14 mouse cellular contexts compared by ENCODE assay signal in the genomic region with DNA sequence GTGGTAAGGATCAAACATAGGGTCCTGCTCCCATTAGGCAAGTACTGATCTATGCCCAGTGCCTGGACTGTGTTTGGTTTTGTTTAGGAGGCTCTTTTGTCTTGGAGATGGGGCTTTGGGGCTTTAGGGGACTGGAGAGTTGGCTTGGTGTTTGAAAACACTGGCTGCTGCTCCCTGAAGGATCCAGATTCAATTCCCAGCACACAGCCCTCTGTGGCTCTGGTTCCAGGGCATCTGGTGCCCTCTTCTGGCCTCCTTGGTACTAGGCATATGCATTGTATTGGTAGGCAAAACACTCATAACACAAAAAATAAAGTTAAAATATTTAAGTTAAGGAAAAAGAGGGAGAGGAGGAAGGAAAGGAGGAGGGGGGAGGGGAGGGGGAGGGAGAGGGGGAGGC. TPM values are rescaled to one million over a fixed set of nuclear protein-coding genes. Genes with fewer than 3 reads are reported as not detected.
A peak's percentile ranks its signal among the peaks of the same experiment; 100 is the strongest.
DNase-seq lines count a peak whose midpoint lies in the region; ATAC-seq and TF ChIP-seq lines count a peak whose summit lies in the region.
"Had no signal": no experiment of that assay in that cellular context is flagged by ENCODE, and none has a peak within 500 bp of the region (broad histone marks: within the 10 kb centered on the region; RNA-seq: fewer than 3 reads in every experiment).

No protein-coding gene starts in this region.

- peak; percentile 27 to 69 (median 66); a peak in 5 of 6 replicates for TF ChIP-seq CTCF in MEL (IDR thresholded peaks at IDR 0.05 in 2 of 3, conservative IDR thresholded peaks at IDR 0.05 in 1 of 3; ENCODE audit: control insufficient read depth in 1 of 3, insufficient read depth in 1 of 3, low read depth in 2 of 3, low read length in 3 of 3, poor library complexity in 1 of 3, severe bottlenecking in 1 of 3)

- H3K4me2 ChIP-seq in limb, embryonic 11.5 days (ENCODE audit: low read depth, severe bottlenecking), result no peak overlapping the region
- H3K4me2 ChIP-seq: heart, embryonic 11.5 days; limb, embryonic 15.5 days; midbrain, embryonic 13.5 days; neural tube, embryonic 15.5 days had no signal

- peak; percentile 18 for DNase-seq in adrenal gland, postnatal 10 days
- DNase-seq in adrenal gland, adult 8-10 months, result no peak
- peak; percentile 23 for DNase-seq in limb, embryonic 11.5 days (ENCODE audit: low spot score)
- DNase-seq in limb, embryonic 10.5 days (ENCODE audit: low spot score), result no peak
- peak; percentile 45 for DNase-seq in MEL (ENCODE audit: low read depth, low spot score)
- peak; percentile 35 to 42 for DNase-seq in kidney, postnatal 25 days
- DNase-seq in right cerebral cortex, adult 18-20 months, result no peak
- DNase-seq in layer of hippocampus, postnatal 10 days (ENCODE audit: low spot score in 2 of 2), result no peak
- DNase-seq: forebrain, postnatal 0 days had no signal

- H3K9me3 ChIP-seq in limb, embryonic 11.5 days (ENCODE audit: control insufficient read depth, low read length), result no peaks in the 10 kb centered on the region
- no peaks in the 10 kb centered on the region for H3K9me3 ChIP-seq in limb, embryonic 10.5 days (replicated peaks)
- H3K9me3 ChIP-seq in MEL (replicated peaks; ENCODE audit: insufficient read depth, low read length), result no peaks in the 10 kb centered on the region
- H3K9me3 ChIP-seq: embryonic facial prominence, embryonic 10.5 days; limb, embryonic 15.5 days; midbrain, embryonic 13.5 days; neural tube, embryonic 15.5 days had no signal

- no peaks in the 10 kb centered on the region for H3K79me2 ChIP-seq in MEL (ENCODE audit: control insufficient read depth, insufficient read depth, low read length, poor library complexity)

- H3K4me1 ChIP-seq in limb, embryonic 11.5 days (ENCODE audit: control insufficient read depth, insufficient read depth, low read length), result no peaks in the 10 kb centered on the region
- H3K4me1 ChIP-seq in limb, embryonic 10.5 days, result no peaks in the 10 kb centered on the region
- no peaks in the 10 kb centered on the region for H3K4me1 ChIP-seq in MEL (ENCODE audit: control insufficient read depth in 1 of 2, insufficient read depth in 2 of 2, low read length in 2 of 2)
- H3K4me1 ChIP-seq: embryonic facial prominence, embryonic 10.5 days; limb, embryonic 15.5 days; midbrain, embryonic 13.5 days; neural tube, embryonic 15.5 days had no signal

- TF ChIP-seq POLR2A in MEL (IDR thresholded peaks at IDR 0.05; ENCODE audit: control insufficient read depth in 1 of 2, insufficient read depth in 1 of 2, low read depth in 1 of 2, low read length in 2 of 2, poor library complexity in 1 of 2), result no peak

- no peak overlapping the region for H3K27ac ChIP-seq in limb, embryonic 11.5 days (replicated peaks; ENCODE audit: low read depth, low read length)
- H3K27ac ChIP-seq in limb, embryonic 10.5 days, result no peak overlapping the region
- no peak overlapping the region for H3K27ac ChIP-seq in MEL (ENCODE audit: control insufficient read depth, low read depth, low read length)
- H3K27ac ChIP-seq: embryonic facial prominence, embryonic 10.5 days; limb, embryonic 15.5 days; midbrain, embryonic 13.5 days; neural tube, embryonic 15.5 days had no signal

- TF ChIP-seq EP300 in MEL (IDR thresholded peaks at IDR 0.05; ENCODE audit: low read depth in 1 of 2, low read length in 2 of 2), result no peak

- no peaks in the 10 kb centered on the region for H3K36me3 ChIP-seq in limb, embryonic 11.5 days (ENCODE audit: control insufficient read depth, insufficient read depth, low read length)
- H3K36me3 ChIP-seq in limb, embryonic 10.5 days, result no peaks in the 10 kb centered on the region
- no peaks in the 10 kb centered on the region for H3K36me3 ChIP-seq in MEL (ENCODE audit: control insufficient read depth in 1 of 2, insufficient read depth in 2 of 2, low read length in 2 of 2)
- H3K36me3 ChIP-seq: embryonic facial prominence, embryonic 10.5 days; limb, embryonic 15.5 days; midbrain, embryonic 13.5 days; neural tube, embryonic 15.5 days had no signal

- ATAC-seq in limb, embryonic 11.5 days (ENCODE audit: insufficient number of reproducible peaks, low FRiP score, low TSS enrichment, low read depth), result no peak
- ATAC-seq: forebrain, postnatal 0 days; midbrain, embryonic 13.5 days had no signal

- H3K9ac ChIP-seq in limb, embryonic 11.5 days (ENCODE audit: low read length), result no peak overlapping the region
- H3K9ac ChIP-seq in MEL (ENCODE audit: control insufficient read depth, low read depth, low read length, poor library complexity, severe bottlenecking), result no peak overlapping the region
- H3K9ac ChIP-seq: forebrain, postnatal 0 days; limb, embryonic 15.5 days; midbrain, embryonic 13.5 days; neural tube, embryonic 15.5 days had no signal

- H3K27me3 ChIP-seq in limb, embryonic 11.5 days (ENCODE audit: control insufficient read depth, insufficient read depth, low read length), result no peaks in the 10 kb centered on the region
- H3K27me3 ChIP-seq in limb, embryonic 10.5 days (ENCODE audit: low read depth, poor library complexity, severe bottlenecking), result no peaks in the 10 kb centered on the region
- H3K27me3 ChIP-seq in MEL (ENCODE audit: control insufficient read depth in 1 of 2, insufficient read depth in 2 of 2, low read length in 2 of 2), result no peaks in the 10 kb centered on the region; a peak in 1 of 4 replicates
- H3K27me3 ChIP-seq: limb, embryonic 15.5 days; midbrain, embryonic 13.5 days; neural tube, embryonic 15.5 days had no signal

- H3K4me3 ChIP-seq in limb, embryonic 11.5 days (ENCODE audit: low read depth, low read length), result no peak overlapping the region
- H3K4me3 ChIP-seq in limb, embryonic 10.5 days, result no peak overlapping the region
- no peak overlapping the region for H3K4me3 ChIP-seq in MEL (ENCODE audit: control insufficient read depth in 1 of 2, insufficient read depth in 1 of 2, low read depth in 2 of 2, low read length in 2 of 2)
- H3K4me3 ChIP-seq: embryonic facial prominence, embryonic 10.5 days; limb, embryonic 15.5 days; midbrain, embryonic 13.5 days; neural tube, embryonic 15.5 days had no signal

- TF ChIP-seq RAD21 in MEL (IDR thresholded peaks at IDR 0.05; ENCODE audit: low read depth, low read length), result peak; percentile 71

TF ChIP-seq in MEL, 35 proteins besides CTCF, POLR2A, EP300 and RAD21:
- TF ChIP-seq JUND (IDR thresholded peaks at IDR 0.05; ENCODE audit: low read depth, low read length) (no peak), CHD2 (IDR thresholded peaks at IDR 0.05; ENCODE audit: low read length) (no peak), MAX (IDR thresholded peaks at IDR 0.05; ENCODE audit: low read length) (no peak), CHD1 (IDR thresholded peaks at IDR 0.05; ENCODE audit: low read depth, low read length) (no peak), RCOR1 (IDR thresholded peaks at IDR 0.05; ENCODE audit: low read depth, low read length) (no peak), ZNF384 (IDR thresholded peaks at IDR 0.05; ENCODE audit: low read depth, low read length) (no peak), USF2 (IDR thresholded peaks at IDR 0.05; ENCODE audit: borderline replicate concordance in 1 of 2, insufficient read depth in 1 of 2, low read depth in 1 of 2, low read length in 2 of 2) (no peak), MAZ (IDR thresholded peaks at IDR 0.05; ENCODE audit: low read depth, low read length) (no peak), SMC3 (IDR thresholded peaks at IDR 0.05; ENCODE audit: low read depth, low read length) (peak; percentile 60), TAL1 (IDR thresholded peaks at IDR 0.05; ENCODE audit: low read length) (no peak), ELF1 (IDR thresholded peaks at IDR 0.05; ENCODE audit: low read depth, low read length) (no peak), ZC3H11A (IDR thresholded peaks at IDR 0.05; ENCODE audit: low read depth, low read length) (peak; percentile 50; the same call in 1 of the 2 replicates)
TF ChIP-seq in MEL: peak in this region for 2.

RNA-seq across cellular contexts. Expression of a gene that starts 29.6 kb away (rescaled TPM):
- total RNA-seq in adrenal gland, postnatal 10 days (2021), result 10 to 100 TPM; 16.1 to 21.0 TPM
- total RNA-seq in adrenal gland, adult 8-10 months (2022), result 10 to 100 TPM; 21.6 to 30.7 (median 23.7) TPM
- polyA plus RNA-seq in limb, embryonic 11.5 days (2014; fragmentation: Nextera tagmentation; extraction: Ambion mirVana), result 5.2 TPM in 2 replicates
- polyA plus RNA-seq in limb, embryonic 10.5 days (2016; fragmentation: Nextera tagmentation; extraction: Ambion mirVana), result 3.1 and 3.8 TPM in 2 replicates
- total RNA-seq in MEL (2012; rRNA removed), result 13.9 and 16.3 TPM in 2 replicates
- 10 to 100 TPM; 23.1 to 37.9 TPM for polyA plus RNA-seq in MEL (2012; ENCODE audit: insufficient read depth in 1 of 2, insufficient read length in 2 of 2, low read depth in 1 of 2, low replicate concordance in 2 of 2, missing spikeins in 1 of 2)
- total RNA-seq in layer of hippocampus, postnatal 10 days (2021), result 10 to 100 TPM; 19.6 to 20.2 TPM

RNA-seq across cellular contexts. Expression of a gene that starts 40.3 kb away (rescaled TPM):
- total RNA-seq in adrenal gland, postnatal 10 days (2021), result 1 to 10 TPM in 1 of 2 experiments, under 1 TPM in 1; 0.79 to 1.1 TPM
- total RNA-seq in adrenal gland, adult 8-10 months (2022), result 1 to 10 TPM in 3 of 4 experiments, under 1 TPM in 1; 0.99 to 2.1 (median 1.1) TPM
- 0.29 and 0.43 TPM in 2 replicates for polyA plus RNA-seq in limb, embryonic 11.5 days (2014; fragmentation: Nextera tagmentation; extraction: Ambion mirVana)
- 0.44 and 0.67 TPM in 2 replicates for polyA plus RNA-seq in limb, embryonic 10.5 days (2016; fragmentation: Nextera tagmentation; extraction: Ambion mirVana)
- 0.27 and 0.29 TPM in 2 replicates for total RNA-seq in MEL (2012; rRNA removed)
- under 1 TPM in 1 of 2 experiments, not detected in 1; 0.88 TPM for polyA plus RNA-seq in MEL (2012; ENCODE audit: insufficient read depth in 1 of 2, insufficient read length in 2 of 2, low read depth in 1 of 2, low replicate concordance in 2 of 2, missing spikeins in 1 of 2)
- 1 to 10 TPM in 1 of 2 experiments, under 1 TPM in 1; 0.76 to 2.1 TPM for total RNA-seq in layer of hippocampus, postnatal 10 days (2021)

RNA-seq across cellular contexts. Expression of a gene that starts 40.4 kb away (rescaled TPM):
- 100 to 1,000 TPM; 192 to 233 TPM for total RNA-seq in adrenal gland, postnatal 10 days (2021)
- 100 to 1,000 TPM; 229 to 290 (median 261) TPM for total RNA-seq in adrenal gland, adult 8-10 months (2022)
- 60.7 and 65.5 TPM in 2 replicates for polyA plus RNA-seq in limb, embryonic 11.5 days (2014; fragmentation: Nextera tagmentation; extraction: Ambion mirVana)
- 46.9 and 57.3 TPM in 2 replicates for polyA plus RNA-seq in limb, embryonic 10.5 days (2016; fragmentation: Nextera tagmentation; extraction: Ambion mirVana)
- 32.5 and 35.4 TPM in 2 replicates for total RNA-seq in MEL (2012; rRNA removed)
- 10 to 100 TPM in 1 of 2 experiments, not detected in 1; 74.8 TPM for polyA plus RNA-seq in MEL (2012; ENCODE audit: insufficient read depth in 1 of 2, insufficient read length in 2 of 2, low read depth in 1 of 2, low replicate concordance in 2 of 2, missing spikeins in 1 of 2)
- total RNA-seq in layer of hippocampus, postnatal 10 days (2021), result 100 to 1,000 TPM; 116 to 119 TPM

Comparison
In these comparisons a context has a peak if more than half of its experiments do, and no peak if none do; other contexts are left out.
1. DNase-seq: peak in adrenal gland, postnatal 10 days (single experiment), limb, embryonic 11.5 days (single experiment), MEL (single experiment) and kidney, postnatal 25 days (2 of 2); none in adrenal gland, adult 8-10 months (single experiment), limb, embryonic 10.5 days (single experiment), right cerebral cortex, adult 18-20 months (single experiment) and layer of hippocampus, postnatal 10 days (0 of 2).